Mouse (Mus musculus) ES-Bruce4 (cell line): ENCODE results near the gene Zfp64. TPM values are rescaled to one million over a fixed set of nuclear protein-coding genes. Genes with fewer than 3 reads are reported as not detected.
"Not testable (repeated sequence)": the region's sequence is repeated elsewhere in the genome, so short reads cannot be mapped to it uniquely, and the experiment has no call there.

Experiments used
- H3K27ac ChIP-seq: 2 replicates; pipeline ENCODE4 v1.5.1; 2012; ENCODE audit warnings: low read length, inconsistent platforms; ENCODE audit not compliant: insufficient read depth
- H3K27me3 ChIP-seq: 2 replicates; pipeline ENCODE4 v1.6.1; 2012; ENCODE audit warnings: mild to moderate bottlenecking, low read length, inconsistent platforms; ENCODE audit not compliant: control insufficient read depth, poor library complexity, insufficient read depth, severe bottlenecking
- H3K36me3 ChIP-seq: 2 replicates; pipeline ENCODE4 v1.6.1; 2012; ENCODE audit warnings: inconsistent platforms, mild to moderate bottlenecking, low read length, moderate library complexity; ENCODE audit not compliant: control insufficient read depth, poor library complexity, insufficient read depth, severe bottlenecking
- H3K4me1 ChIP-seq: one replicate; pipeline ENCODE4 v1.8.1; 2011; ENCODE audit warnings: low read length; ENCODE audit not compliant: control insufficient read depth, insufficient read depth
- H3K4me3 ChIP-seq: 2 replicates; pipeline ENCODE4 v1.5.1; 2011; ENCODE audit warnings: low read depth, mild to moderate bottlenecking, low read length
- H3K9ac ChIP-seq: 2 replicates; pipeline ENCODE4 v1.6.1; 2012; ENCODE audit warnings: low read depth, mild to moderate bottlenecking, inconsistent platforms; ENCODE audit not compliant: poor library complexity, severe bottlenecking
- H3K9me3 ChIP-seq: replicated peaks from 2 replicates; pipeline ENCODE4 v1.6.1; 2012; ENCODE audit warnings: mild to moderate bottlenecking, low read length, inconsistent platforms; ENCODE audit not compliant: control insufficient read depth, poor library complexity, insufficient read depth, severe bottlenecking
- CTCF ChIP-seq: IDR thresholded peaks from one replicate; pipeline ENCODE4 v1.8.1; 2011; ENCODE audit warnings: low read depth, low read length
- EP300 ChIP-seq: IDR thresholded peaks from 2 replicates; pipeline ENCODE4 v1.6.1; 2011; ENCODE audit warnings: low read depth, low read length; ENCODE audit not compliant: insufficient read depth
- POLR2A ChIP-seq: IDR thresholded peaks from one replicate; pipeline ENCODE4 v1.8.1; 2011; ENCODE audit warnings: low read length; ENCODE audit not compliant: insufficient read depth
- polyA plus RNA-seq: library from polyadenylated mRNA; stranded (reverse); fragments of >200 nt; gene quantifications from 2 replicates; pipeline ENCODE4 v1.2.4, GENCODE M21; 2011; ENCODE audit warnings: low read depth; ENCODE audit not compliant: missing spikeins, insufficient read depth, insufficient read length

The Zfp64 gene
- polyA plus RNA-seq, 1 experiment: 35.9 TPM

DNA sequence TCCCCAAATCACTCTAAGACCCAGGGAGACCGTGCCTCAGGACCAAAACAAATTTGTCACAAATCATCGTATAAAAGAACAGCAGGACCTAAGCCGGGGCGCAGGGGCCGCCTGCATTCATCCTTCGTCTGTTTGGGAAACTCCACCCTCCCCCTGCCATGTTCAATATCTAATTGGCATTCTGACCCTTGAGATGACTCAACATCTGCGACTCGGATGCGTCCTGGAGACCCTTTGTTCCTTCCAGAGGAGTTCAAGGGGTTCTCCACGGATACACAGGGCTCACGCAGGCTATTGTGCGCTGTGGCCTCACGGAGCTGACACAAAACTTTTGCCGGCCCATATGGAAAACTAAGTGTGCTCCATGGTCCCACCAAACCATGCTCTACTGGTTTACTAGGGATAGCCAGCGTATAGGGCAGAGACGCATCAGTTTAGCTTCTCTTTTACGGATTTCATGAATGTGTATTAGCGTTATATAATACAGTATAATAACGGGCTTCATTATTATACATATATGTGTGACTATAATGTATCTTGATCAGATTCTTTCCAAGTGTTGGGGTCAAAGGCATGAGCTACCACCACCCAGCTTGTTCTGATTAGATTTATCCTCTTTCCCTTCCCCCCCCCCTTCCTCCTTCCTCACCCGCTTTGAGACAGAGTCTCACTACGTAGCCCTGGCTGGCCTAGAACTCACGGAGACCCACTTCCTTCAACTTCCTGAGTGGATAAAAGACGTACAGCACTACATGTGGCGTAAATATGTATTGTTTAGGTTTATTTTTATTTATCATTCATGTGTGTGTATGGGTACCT is 94.3 kb downstream of the Zfp64 start:
- no peak overlapping the region for H3K4me3 ChIP-seq
- TF ChIP-seq EP300 (no peak), POLR2A (no peak), CTCF (no peak)
- no peaks in the 10 kb centered on the region for H3K36me3 ChIP-seq
- H3K4me1 ChIP-seq: peaks cover 2% of the 10 kb centered on the region
- H3K27ac ChIP-seq: no peak overlapping the region
- no peaks in the 10 kb centered on the region for H3K27me3 ChIP-seq
- H3K9me3 ChIP-seq: no peaks in the 10 kb centered on the region
- no peak overlapping the region for H3K9ac ChIP-seq

DNA sequence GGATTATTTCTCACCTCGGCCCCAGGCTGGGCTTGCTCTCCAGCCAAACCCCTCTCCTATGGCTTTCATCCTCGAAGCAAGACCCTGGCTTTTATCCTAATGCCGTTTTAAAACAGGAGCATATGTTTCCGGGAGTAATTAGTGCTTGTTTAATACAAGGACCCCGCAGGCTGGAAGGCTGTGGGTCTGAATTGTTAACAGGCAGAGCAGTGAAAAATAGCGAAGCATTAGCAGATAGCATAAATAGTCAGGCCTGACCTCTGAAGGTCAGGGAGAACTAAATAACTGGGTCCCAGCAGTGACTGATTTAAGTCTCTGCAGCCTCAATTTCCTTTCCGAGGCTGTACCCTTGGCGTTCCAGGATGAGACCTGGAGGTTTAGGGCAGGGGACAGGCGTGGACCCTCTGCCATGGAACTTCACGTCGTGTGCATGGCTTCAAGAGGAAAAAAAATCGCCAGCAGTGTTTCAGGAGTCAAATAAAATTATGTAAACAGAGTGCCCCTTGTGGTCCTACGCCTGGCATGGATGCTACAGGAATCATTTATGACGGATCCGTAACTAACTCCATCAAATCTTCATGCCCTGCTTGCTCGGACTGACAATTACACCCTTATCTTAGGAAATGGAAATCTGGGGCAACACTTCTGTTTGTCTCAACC is 95.2 kb downstream of the Zfp64 start:
- no peak overlapping the region for H3K4me3 ChIP-seq
- TF ChIP-seq POLR2A (no peak), CTCF (no peak), EP300 (no peak)
- H3K9me3 ChIP-seq: no peaks in the 10 kb centered on the region
- no peaks in the 10 kb centered on the region for H3K27me3 ChIP-seq
- no peak overlapping the region for H3K27ac ChIP-seq
- H3K36me3 ChIP-seq: no peaks in the 10 kb centered on the region
- peaks cover 5% of the 10 kb centered on the region for H3K4me1 ChIP-seq
- H3K9ac ChIP-seq: no peak overlapping the region

DNA sequence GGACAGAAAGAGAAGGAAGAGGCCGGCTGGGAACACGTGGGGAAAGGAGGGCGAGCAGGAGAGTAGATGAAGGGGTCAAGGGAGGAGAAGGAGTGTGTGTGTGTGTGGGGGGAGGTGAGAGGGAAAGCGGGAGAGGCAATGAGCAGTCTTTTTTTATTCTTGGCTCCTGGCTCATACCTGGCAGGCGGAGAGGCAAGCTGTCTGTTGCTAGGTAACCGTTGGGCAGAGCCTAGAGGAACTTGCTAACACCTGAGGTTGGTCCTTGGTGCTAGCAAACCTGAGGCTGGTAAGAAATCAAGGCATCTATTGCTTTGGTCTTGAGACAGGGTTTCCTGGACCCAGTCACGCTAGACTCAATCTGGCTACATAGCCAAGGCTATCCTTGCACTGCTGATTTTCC is 98.7 kb downstream of the Zfp64 start:
- Histone ChIP-seq H3K4me1 (peaks cover 5% of the 10 kb centered on the region), H3K9ac (no peak overlapping the region), H3K4me3 (no peak overlapping the region), H3K36me3 (no peaks in the 10 kb centered on the region), H3K9me3 (no peaks in the 10 kb centered on the region), H3K27ac (no peak overlapping the region; the same call in 1 of the 2 replicates), H3K27me3 (no peaks in the 10 kb centered on the region)
- TF ChIP-seq POLR2A (no peak), EP300 (no peak), CTCF (no peak)

DNA sequence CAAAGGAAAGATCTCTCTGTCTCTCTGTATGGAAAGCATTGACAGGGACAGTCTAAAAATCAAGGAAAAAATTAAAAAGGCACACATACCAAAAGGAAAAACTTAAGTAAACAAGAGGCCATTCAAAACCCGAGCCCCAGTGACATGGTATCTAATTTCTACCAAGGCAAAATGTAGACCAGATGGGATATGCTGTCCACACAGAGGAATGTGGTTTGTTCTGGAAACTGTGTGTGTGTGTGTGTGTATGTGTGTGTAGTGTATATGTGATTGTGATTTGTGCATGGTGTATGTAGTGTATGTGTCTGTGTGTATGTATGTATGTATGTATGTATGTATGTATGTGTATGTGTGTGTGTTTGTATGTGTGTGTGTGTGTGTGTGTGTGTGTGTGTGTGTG is 100.6 kb downstream of the Zfp64 start:
- Histone ChIP-seq H3K27ac (no peak overlapping the region), H3K36me3 (no peaks in the 10 kb centered on the region), H3K4me1 (peaks cover 5% of the 10 kb centered on the region), H3K27me3 (no peaks in the 10 kb centered on the region), H3K9me3 (no peaks in the 10 kb centered on the region), H3K9ac (no peak overlapping the region), H3K4me3 (no peak overlapping the region)
- no peak for TF ChIP-seq POLR2A
- TF ChIP-seq CTCF: no peak
- TF ChIP-seq EP300: no peak

DNA sequence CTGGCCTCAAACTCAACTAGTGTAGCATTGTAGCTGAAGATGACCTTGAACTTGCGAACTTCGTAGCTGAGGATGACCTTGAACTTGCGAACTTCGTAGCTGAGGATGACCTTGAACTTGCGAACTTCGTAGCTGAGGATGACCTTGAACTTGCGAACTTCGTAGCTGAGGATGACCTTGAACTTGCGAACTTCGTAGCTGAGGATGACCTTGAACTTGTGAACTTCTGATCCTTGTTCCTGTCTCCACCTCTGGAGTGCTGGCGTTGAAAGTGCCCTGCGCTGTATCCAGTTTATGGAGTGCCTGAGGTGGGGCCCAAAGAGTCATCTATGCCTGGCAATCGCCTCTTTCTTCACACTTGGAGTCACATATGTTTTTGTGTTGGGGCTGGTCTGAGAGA is 101.5 kb downstream of the Zfp64 start:
- not testable (repeated sequence) for H3K4me1 ChIP-seq, H3K36me3 ChIP-seq, H3K9ac ChIP-seq, H3K9me3 ChIP-seq, H3K4me3 ChIP-seq, H3K27me3 ChIP-seq
- H3K27ac ChIP-seq: peak overlapping the region; percentile 42
- peak; percentile 95 for TF ChIP-seq EP300

DNA sequence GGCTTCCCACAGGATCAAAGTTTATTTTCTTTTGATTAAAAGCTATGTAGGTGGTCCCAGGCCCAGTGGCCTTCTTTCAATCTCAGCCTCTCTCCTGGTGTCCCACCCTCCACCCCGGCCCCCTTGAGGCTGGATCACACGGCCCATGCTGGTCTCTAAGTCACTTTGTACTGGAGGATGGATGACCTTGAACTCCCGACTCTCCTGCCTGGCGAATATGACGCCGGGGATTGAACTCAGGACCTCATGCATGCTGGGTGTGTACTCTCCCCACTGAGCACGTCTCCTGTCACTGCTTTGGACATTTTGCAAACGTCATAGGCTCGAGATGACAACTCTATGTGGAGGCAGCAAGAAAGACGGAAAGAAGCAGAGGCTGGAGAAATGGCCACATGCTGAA is 103.8 kb downstream of the Zfp64 start:
- Histone ChIP-seq H3K9ac (no peak overlapping the region), H3K4me3 (no peak overlapping the region)

More for the DNA sequence above, 103.8 kb downstream of the Zfp64 start:
- Histone ChIP-seq H3K9me3 (no peaks in the 10 kb centered on the region), H3K4me1 (peaks cover 3% of the 10 kb centered on the region), H3K27me3 (no peaks in the 10 kb centered on the region), H3K36me3 (no peaks in the 10 kb centered on the region), H3K27ac (no peak overlapping the region)
- no peak for TF ChIP-seq POLR2A
- peak; percentile 91; the same call in 1 of the 2 replicates for TF ChIP-seq EP300
- TF ChIP-seq CTCF: no peak
